Mouse (Mus musculus): Measurements from ENCODE around the gene Rpusd1. TPM values are rescaled to one million over a fixed set of nuclear protein-coding genes. Genes with fewer than 3 reads are reported as not detected.

The Rpusd1 gene
- polyA plus RNA-seq, 1 experiment = 45.0 TPM

- Histone ChIP-seq H3K4me1 (ENCODE audit: control insufficient read depth, insufficient read depth, low read length) (no peaks in the 10 kb centered on the region), H3K4me3 (replicated peaks; ENCODE audit: extremely low read depth, low read depth, low read length) (no peak overlapping the region)
- TF ChIP-seq CTCF (IDR thresholded peaks at IDR 0.05; ENCODE audit: insufficient read depth, low read length) (no peak), POLR2A (IDR thresholded peaks at IDR 0.05; ENCODE audit: borderline replicate concordance, extremely low read depth, low read depth, low read length) (no peak)
- 90% methylated on average over 2 of the region's 2 CpGs for WGBS
- DNase-seq = no peak
Observed at GRCm38 (mm10) chr17:25709994-25710393, 17.5 kb upstream of the Rpusd1 start.

GRCm38 (mm10) chr17:25711136-25711535 is 16.3 kb upstream of the Rpusd1 start:
- Histone ChIP-seq H3K4me1 (ENCODE audit: control insufficient read depth, insufficient read depth, low read length) (no peaks in the 10 kb centered on the region), H3K4me3 (replicated peaks; ENCODE audit: extremely low read depth, low read depth, low read length) (no peak overlapping the region)
- 57% methylated on average over 4 of the region's 4 CpGs for WGBS
- no peak for DNase-seq
- TF ChIP-seq CTCF (IDR thresholded peaks at IDR 0.05; ENCODE audit: insufficient read depth, low read length) (no peak), POLR2A (IDR thresholded peaks at IDR 0.05; ENCODE audit: borderline replicate concordance, extremely low read depth, low read depth, low read length) (no peak)

GRCm38 (mm10) chr17:25715627-25716026 is 11.8 kb upstream of the Rpusd1 start:
- TF ChIP-seq POLR2A (IDR thresholded peaks at IDR 0.05; ENCODE audit: borderline replicate concordance, extremely low read depth, low read depth, low read length) (no peak), CTCF (IDR thresholded peaks at IDR 0.05; ENCODE audit: insufficient read depth, low read length) (no peak)
- no peaks in the 10 kb centered on the region for H3K4me1 ChIP-seq (ENCODE audit: control insufficient read depth, insufficient read depth, low read length)
- WGBS = 51% methylated on average over 3 of the region's 3 CpGs
- DNase-seq = no peak
- H3K4me3 ChIP-seq (replicated peaks; ENCODE audit: extremely low read depth, low read depth, low read length) = no peak overlapping the region

- Histone ChIP-seq H3K4me1 (ENCODE audit: control insufficient read depth, insufficient read depth, low read length) (no peaks in the 10 kb centered on the region), H3K4me3 (replicated peaks; ENCODE audit: extremely low read depth, low read depth, low read length) (no peak overlapping the region)
- DNase-seq = no peak
- TF ChIP-seq POLR2A (IDR thresholded peaks at IDR 0.05; ENCODE audit: borderline replicate concordance, extremely low read depth, low read depth, low read length) (no peak), CTCF (IDR thresholded peaks at IDR 0.05; ENCODE audit: insufficient read depth, low read length) (no peak)
- 6% methylated on average over 6 of the region's 6 CpGs for WGBS
Observed at GRCm38 (mm10) chr17:25716130-25716529, 11.3 kb upstream of the Rpusd1 start.

- no peak for TF ChIP-seq CTCF (IDR thresholded peaks at IDR 0.05; ENCODE audit: insufficient read depth, low read length)
- no peak for TF ChIP-seq POLR2A (IDR thresholded peaks at IDR 0.05; ENCODE audit: borderline replicate concordance, extremely low read depth, low read depth, low read length)
- Histone ChIP-seq H3K4me1 (ENCODE audit: control insufficient read depth, insufficient read depth, low read length) (no peaks in the 10 kb centered on the region), H3K4me3 (replicated peaks; ENCODE audit: extremely low read depth, low read depth, low read length) (no peak within 1 kb of the TSS)
- DNase-seq = no peak
- WGBS = 2% methylated on average over 45 of the region's 45 CpGs
Observed at GRCm38 (mm10) chr17:25716711-25717637, 10.5 kb upstream of the Rpusd1 start, which contains the start of gene Gng13. Gng13 (plus strand) TSS chr17:25717171.

GRCm38 (mm10) chr17:25717691-25718090 is 9.8 kb upstream of the Rpusd1 start:
- Histone ChIP-seq H3K4me3 (replicated peaks; ENCODE audit: extremely low read depth, low read depth, low read length) (no peak overlapping the region), H3K4me1 (ENCODE audit: control insufficient read depth, insufficient read depth, low read length) (no peaks in the 10 kb centered on the region)
- no peak for DNase-seq
- TF ChIP-seq POLR2A (IDR thresholded peaks at IDR 0.05; ENCODE audit: borderline replicate concordance, extremely low read depth, low read depth, low read length) (no peak), CTCF (IDR thresholded peaks at IDR 0.05; ENCODE audit: insufficient read depth, low read length) (no peak)
- 12% methylated on average over 6 of the region's 6 CpGs for WGBS

- no peaks in the 10 kb centered on the region for H3K4me1 ChIP-seq (ENCODE audit: control insufficient read depth, insufficient read depth, low read length)
- WGBS = 96% methylated on average over 5 of the region's 5 CpGs
- DNase-seq = no peak
- H3K4me3 ChIP-seq (replicated peaks; ENCODE audit: extremely low read depth, low read depth, low read length) = no peak overlapping the region
- TF ChIP-seq CTCF (IDR thresholded peaks at IDR 0.05; ENCODE audit: insufficient read depth, low read length) (no peak), POLR2A (IDR thresholded peaks at IDR 0.05; ENCODE audit: borderline replicate concordance, extremely low read depth, low read depth, low read length) (no peak)
Observed at GRCm38 (mm10) chr17:25721476-25721875, 6.0 kb upstream of the Rpusd1 start.

- Histone ChIP-seq H3K4me3 (replicated peaks; ENCODE audit: extremely low read depth, low read depth, low read length) (no peak overlapping the region), H3K4me1 (ENCODE audit: control insufficient read depth, insufficient read depth, low read length) (peaks cover 8% of the 10 kb centered on the region)
- TF ChIP-seq CTCF (IDR thresholded peaks at IDR 0.05; ENCODE audit: insufficient read depth, low read length) (no peak), POLR2A (IDR thresholded peaks at IDR 0.05; ENCODE audit: borderline replicate concordance, extremely low read depth, low read depth, low read length) (no peak)
- no peak for DNase-seq
- WGBS = 93% methylated on average over 19 of the region's 19 CpGs
Observed at GRCm38 (mm10) chr17:25723470-25723869, 4.0 kb upstream of the Rpusd1 start.

GRCm38 (mm10) chr17:25723919-25724318 is 3.6 kb upstream of the Rpusd1 start:
- peaks cover 9% of the 10 kb centered on the region for H3K4me1 ChIP-seq (ENCODE audit: control insufficient read depth, insufficient read depth, low read length)
- DNase-seq = no peak
- no peak overlapping the region for H3K4me3 ChIP-seq (replicated peaks; ENCODE audit: extremely low read depth, low read depth, low read length)
- 79% methylated on average over 7 of the region's 7 CpGs for WGBS
- TF ChIP-seq CTCF (IDR thresholded peaks at IDR 0.05; ENCODE audit: insufficient read depth, low read length) (no peak), POLR2A (IDR thresholded peaks at IDR 0.05; ENCODE audit: borderline replicate concordance, extremely low read depth, low read depth, low read length) (no peak)

GRCm38 (mm10) chr17:25725264-25725663 is 2.2 kb upstream of the Rpusd1 start:
- 86% methylated on average over 6 of the region's 6 CpGs for WGBS
- DNase-seq = no peak
- H3K4me1 ChIP-seq (ENCODE audit: control insufficient read depth, insufficient read depth, low read length) = peaks cover 9% of the 10 kb centered on the region
- TF ChIP-seq POLR2A (IDR thresholded peaks at IDR 0.05; ENCODE audit: borderline replicate concordance, extremely low read depth, low read depth, low read length) = no peak
- no peak for TF ChIP-seq CTCF (IDR thresholded peaks at IDR 0.05; ENCODE audit: insufficient read depth, low read length)
- no peak overlapping the region for H3K4me3 ChIP-seq (replicated peaks; ENCODE audit: extremely low read depth, low read depth, low read length)
